Mouse (Mus musculus): ENCODE measurements around the gene Mtfp1. TPM values are rescaled to one million over a fixed set of nuclear protein-coding genes. Genes with fewer than 3 reads are reported as not detected.

Mtfp1 gene
- total RNA-seq, 2 experiments from 2014 or later, result 59.4 to 73.7 TPM

- DNase-seq (ENCODE audit: extremely low spot score in 1 of 2, low spot score in 2 of 2), result peak in 1 of 2 experiments; percentile 13
- intact Hi-C loops (cut with DNase I), result no loop called here
These were observed 52.2 kb downstream of the Mtfp1 start for GRCm38 (mm10) chr11:4043081-4043480.

Small RNA genes lying within 50 kb of the gene (microRNA-seq; reads per million reads assigned to microRNA genes)
- 4.3 reads per million, percentile 15 among the genes with 10 or more reads in this experiment for gene Mir3060

Other genes with a start within 250 kb of the Mtfp1 start
- 100 to 1,000 TPM; 125 to 126 TPM for gene Osbp2, start 231.5 kb downstream of the Mtfp1 start, total RNA-seq (2021)
- under 1 TPM; 0.62 to 0.65 TPM for gene 4921536K21Rik, start 200.3 kb downstream of the Mtfp1 start, total RNA-seq (2021)
- 10 to 100 TPM; 18.8 to 21.0 TPM for gene Dusp18, start 200.2 kb downstream of the Mtfp1 start, total RNA-seq (2021)
- 10 to 100 TPM; 25.2 to 27.7 TPM for gene Slc35e4, start 180.8 kb downstream of the Mtfp1 start, total RNA-seq (2021)
- gene Tcn2, start 163.3 kb downstream of the Mtfp1 start, total RNA-seq (2021), result 10 to 100 TPM; 13.0 to 14.5 TPM
- gene Pes1, start 131.5 kb downstream of the Mtfp1 start, total RNA-seq (2021), result 10 to 100 TPM; 34.3 to 47.9 TPM
- gene 4930556J24Rik, start 118.7 kb downstream of the Mtfp1 start, total RNA-seq (2021), result under 1 TPM; 0.28 TPM
- gene Gal3st1, start 111.8 kb downstream of the Mtfp1 start, total RNA-seq (2021), result 1 to 10 TPM; 9.2 to 9.9 TPM
- gene Sec14l4, start 64.0 kb downstream of the Mtfp1 start, total RNA-seq (2021), result under 1 TPM in 1 of 2 experiments, not detected in 1; 0.11 TPM
- 1 to 10 TPM; 2.3 to 3.6 TPM for gene Sec14l3, start 30.6 kb downstream of the Mtfp1 start, total RNA-seq (2021)
- 10 to 100 TPM; 14.0 to 14.4 TPM for gene Sec14l2, start 28.0 kb upstream of the Mtfp1 start, total RNA-seq (2021)
- gene Rnf215, start 39.8 kb upstream of the Mtfp1 start, total RNA-seq (2021), result 10 to 100 TPM; 43.4 to 45.8 TPM
- gene Ccdc157, start 64.8 kb upstream of the Mtfp1 start, total RNA-seq (2021), result 10 to 100 TPM; 13.8 to 15.5 TPM
- 10 to 100 TPM; 73.9 to 75.1 TPM for gene Sf3a1, start 64.9 kb upstream of the Mtfp1 start, total RNA-seq (2021)
- 10 to 100 TPM; 27.4 to 27.8 TPM for gene Tbc1d10a, start 91.3 kb upstream of the Mtfp1 start, total RNA-seq (2021)
- 1 to 10 TPM; 2.1 to 5.2 TPM for gene Castor1, start 122.8 kb upstream of the Mtfp1 start, total RNA-seq (2021)
- not detected for gene Osm, start 141.0 kb upstream of the Mtfp1 start, total RNA-seq (2021)
- under 1 TPM in 1 of 2 experiments, not detected in 1; 0.09 TPM for gene Lif, start 162.1 kb upstream of the Mtfp1 start, total RNA-seq (2021)

Data from left cerebral cortex, postnatal 10 days (tissue).